Mouse (Mus musculus): Measurements from ENCODE around the gene Cytip. TPM values are rescaled to one million over a fixed set of nuclear protein-coding genes. Genes with fewer than 3 reads are reported as not detected.

Gene Cytip
- polyA plus RNA-seq, 1 experiment from 2014 or later = 0.23 TPM

Other genes starting within 250 kb of the Cytip start
- gene Galnt5, start 197.6 kb downstream of the Cytip start, polyA plus RNA-seq (2016; fragmentation: Nextera tagmentation; extraction: Ambion mirVana) = 0.54 and 0.81 TPM in 2 replicates
- gene Ermn, start 142.7 kb downstream of the Cytip start, polyA plus RNA-seq (2016; fragmentation: Nextera tagmentation; extraction: Ambion mirVana) = 0.50 and 0.75 TPM in 2 replicates
- 0.72 and 0.76 TPM in 2 replicates for gene Acvr1c, start 162.4 kb upstream of the Cytip start, polyA plus RNA-seq (2016; fragmentation: Nextera tagmentation; extraction: Ambion mirVana)

Data from hindbrain, embryonic 12.5 days (tissue).